Mouse (Mus musculus): ENCODE data around the gene Cul3.

Gene Cul3

GRCm38 (mm10) chr1:80293307-80293706 is 47.0 kb downstream of the Cul3 start:
- DNase-seq: no peak

- DNase-seq: no peak
Observed at GRCm38 (mm10) chr1:80278731-80279130, 61.5 kb downstream of the Cul3 start.

- DNase-seq: no peak
Observed at GRCm38 (mm10) chr1:80260443-80260842, 79.8 kb downstream of the Cul3 start.

GRCm38 (mm10) chr1:80258632-80259031 is 81.6 kb downstream of the Cul3 start:
- no peak for DNase-seq

- no peak for DNase-seq
Observed at GRCm38 (mm10) chr1:80253309-80253708, 87.0 kb downstream of the Cul3 start.

- no peak for DNase-seq
Observed at GRCm38 (mm10) chr1:80250247-80250646, 90.0 kb downstream of the Cul3 start.

- no peak for DNase-seq
Observed at GRCm38 (mm10) chr1:80247131-80247530, 93.1 kb downstream of the Cul3 start.

GRCm38 (mm10) chr1:80244123-80244522 is 96.2 kb downstream of the Cul3 start:
- no peak for DNase-seq

GRCm38 (mm10) chr1:80241579-80241978 is 98.7 kb downstream of the Cul3 start:
- no peak for DNase-seq

GRCm38 (mm10) chr1:80240017-80240660 is 100.1 kb downstream of the Cul3 start:
- DNase-seq: no peak

GRCm38 (mm10) chr1:80239481-80239880 is 100.8 kb downstream of the Cul3 start:
- DNase-seq: no peak

GRCm38 (mm10) chr1:80236951-80237702 is 103.2 kb downstream of the Cul3 start:
- DNase-seq: no peak

GRCm38 (mm10) chr1:80236126-80236525 is 104.2 kb downstream of the Cul3 start:
- DNase-seq: no peak

- DNase-seq: no peak
Observed at GRCm38 (mm10) chr1:80230612-80231011, 109.7 kb downstream of the Cul3 start.

GRCm38 (mm10) chr1:80224839-80225412 is 115.4 kb downstream of the Cul3 start:
- DNase-seq: no peak

- no peak for DNase-seq
Observed at GRCm38 (mm10) chr1:80221151-80221550, 119.1 kb downstream of the Cul3 start.

GRCm38 (mm10) chr1:80218268-80218667 is 122.0 kb downstream of the Cul3 start, which contains the start of gene Fam124b:
Gene Fam124b, minus strand, starts transcription at chr1:80218473.
- no peak for DNase-seq
